Mouse (Mus musculus) left cerebral cortex, postnatal 4 days (tissue): ENCODE measurements around the gene Cmbl. TPM values are rescaled to one million over a fixed set of nuclear protein-coding genes. Genes with fewer than 3 reads are reported as not detected.
A peak's percentile ranks its signal among the peaks of the same experiment; 100 is the strongest.

ENCODE experiments used
- DNase-seq: peaks from one replicate; pipeline ENCODE4 v3.0.0-alpha.2; 2022
- intact Hi-C: fragments of 180-260 bp; cut with DNase I; formaldehyde crosslinking; loops from one replicate; pipeline ENCODE4 v1.15.1; 2025
- total RNA-seq, 2 experiments: library from RNA; stranded (reverse); gene quantifications; 2 replicates each; pipeline ENCODE4 v1.2.3; 2021

The Cmbl gene
- 1 to 10 TPM; 6.3 to 8.6 TPM for total RNA-seq

DNA sequence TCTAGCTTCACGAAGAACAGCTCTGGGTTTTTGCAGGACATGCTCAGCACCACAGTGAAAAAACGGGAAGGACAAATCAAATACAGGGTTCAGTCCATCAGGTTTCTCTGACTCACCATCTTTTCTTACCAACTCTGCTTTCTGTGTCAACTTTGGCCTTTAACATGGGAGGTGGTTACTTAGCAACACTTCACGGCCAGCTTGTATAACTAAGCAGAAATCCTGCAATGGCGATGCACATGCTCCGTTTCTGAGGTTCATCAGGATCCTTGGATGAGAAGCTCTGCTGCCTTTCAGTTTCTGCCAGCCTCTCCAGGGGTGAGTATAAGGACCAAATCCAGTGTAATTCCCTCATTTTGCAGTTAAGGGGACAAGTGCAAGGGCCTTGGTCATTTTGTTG is at the start of gene Cmbl:
Gene Cmbl, plus strand, starts transcription at position 206 of the 400 bp plus-strand sequence.
- DNase-seq, result no peak
- intact Hi-C loops, result no loop called here

DNA sequence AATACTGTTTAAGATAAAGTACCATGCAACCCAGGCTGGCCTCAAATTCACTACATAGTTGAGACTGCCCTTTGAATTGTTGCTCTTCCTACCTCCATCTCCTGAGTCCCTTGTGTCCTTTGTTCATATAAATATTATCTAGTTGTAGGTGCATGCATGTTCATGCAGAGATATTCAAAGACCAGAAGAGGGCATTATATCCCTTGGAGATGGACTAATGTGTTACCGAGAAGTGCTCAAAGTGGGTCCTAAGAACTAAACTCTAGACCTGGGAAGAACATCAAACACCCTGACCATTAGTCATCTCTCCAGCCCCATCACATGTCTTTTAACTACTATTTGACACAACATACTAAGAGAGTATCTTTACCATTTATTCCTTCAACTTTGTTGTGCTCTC is 48.0 kb upstream of the Cmbl start:
- no peak for DNase-seq
- intact Hi-C loops, result no loop called here

DNA sequence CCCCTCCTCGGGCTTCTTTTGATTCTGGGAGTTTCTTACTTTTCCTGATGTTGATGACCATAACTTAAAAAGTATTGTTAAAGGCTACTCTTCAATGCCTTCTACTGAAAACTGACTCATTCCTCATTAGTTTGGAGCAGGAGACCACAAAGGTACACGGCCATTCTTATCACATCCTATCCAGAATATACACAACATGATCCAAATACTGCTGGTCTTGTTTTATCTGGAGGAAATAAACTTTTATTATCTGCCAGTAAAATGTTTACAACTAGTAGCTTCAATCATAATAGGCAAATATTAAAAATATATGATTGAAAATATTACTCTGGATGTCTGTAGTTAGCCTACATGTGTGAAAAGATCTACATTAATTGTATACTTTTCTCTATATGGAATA is 46.8 kb upstream of the Cmbl start:
- intact Hi-C loops, result no loop called here
- no peak for DNase-seq

DNA sequence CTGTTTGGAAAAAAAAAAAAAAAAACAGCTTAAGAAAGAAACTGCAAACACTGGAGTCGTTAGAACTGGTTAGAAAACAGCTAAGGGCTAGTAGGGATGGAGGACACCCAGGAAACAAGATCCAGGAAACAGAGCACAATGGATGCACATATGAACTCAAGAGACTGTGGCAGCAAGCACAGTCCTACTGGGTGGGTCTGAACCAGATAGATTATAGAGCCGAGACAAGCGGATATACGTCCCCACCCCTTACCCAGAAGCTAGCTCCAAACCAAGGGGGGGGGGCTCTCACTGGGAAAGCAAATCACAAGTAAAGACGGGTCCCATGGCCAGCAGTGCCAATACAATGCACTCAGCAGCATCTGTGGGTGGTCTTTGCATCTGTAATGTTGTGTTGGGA is 46.2 kb upstream of the Cmbl start:
- no peak for DNase-seq
- intact Hi-C loops, result no loop called here

DNA sequence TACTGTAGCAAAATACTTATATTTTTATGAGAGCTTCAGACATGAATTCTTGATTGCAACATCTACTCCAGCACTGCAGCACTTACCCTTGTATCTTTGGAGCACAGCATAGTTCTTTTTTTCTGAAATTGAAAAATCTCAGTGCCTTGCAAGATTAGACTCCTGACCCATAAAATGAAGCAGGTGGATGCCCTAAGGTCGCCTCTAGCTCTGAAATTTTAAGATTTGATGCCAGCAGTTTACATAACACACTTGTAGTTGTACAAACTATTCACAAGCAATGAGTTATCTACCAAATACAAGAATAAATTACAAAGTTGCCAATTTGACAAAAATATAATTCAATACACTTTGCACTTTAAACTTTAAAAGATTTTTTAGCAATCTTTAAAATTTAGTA is 38.7 kb upstream of the Cmbl start:
- DNase-seq, result no peak
- intact Hi-C loops, result no loop called here

DNA sequence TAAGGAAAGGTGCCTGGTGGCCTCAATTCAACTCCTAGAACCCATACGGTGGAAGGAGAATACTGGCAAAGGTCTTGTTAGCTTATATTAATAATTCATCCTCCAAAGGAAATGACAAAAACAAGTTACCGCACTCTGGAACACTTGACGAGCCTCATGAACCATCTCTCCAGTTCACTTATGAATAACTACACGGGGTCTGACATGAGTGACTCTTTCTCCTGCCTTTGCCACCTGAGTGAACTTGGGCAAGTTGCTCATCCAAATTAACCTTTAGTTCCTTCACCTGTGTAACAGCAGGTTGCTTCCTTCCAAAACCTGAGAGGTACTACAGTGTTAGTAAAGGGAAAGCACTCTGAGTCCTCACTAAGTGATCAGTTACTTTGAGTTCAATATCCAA is 36.7 kb upstream of the Cmbl start:
- intact Hi-C loops, result no loop called here
- no peak for DNase-seq

DNA sequence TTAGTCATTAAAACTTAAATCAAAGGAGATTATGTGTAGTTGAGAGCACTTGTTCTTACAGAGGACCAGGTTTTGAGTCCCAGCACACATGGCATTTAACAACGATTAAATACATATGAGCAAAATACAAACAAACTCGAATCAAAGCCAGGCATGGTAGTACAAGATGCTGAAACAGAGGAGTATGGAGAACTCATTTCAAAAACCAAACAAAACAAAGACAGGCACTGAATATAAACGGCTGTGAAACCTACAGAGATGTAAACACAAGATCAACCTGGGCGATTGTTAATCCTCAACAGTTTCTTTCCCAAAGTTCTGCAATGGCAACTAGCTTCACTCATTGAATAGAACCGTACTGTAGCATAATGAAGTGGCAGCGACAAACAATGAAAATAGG is 36.1 kb upstream of the Cmbl start:
- DNase-seq, result no peak
- intact Hi-C loops, result no loop called here

DNA sequence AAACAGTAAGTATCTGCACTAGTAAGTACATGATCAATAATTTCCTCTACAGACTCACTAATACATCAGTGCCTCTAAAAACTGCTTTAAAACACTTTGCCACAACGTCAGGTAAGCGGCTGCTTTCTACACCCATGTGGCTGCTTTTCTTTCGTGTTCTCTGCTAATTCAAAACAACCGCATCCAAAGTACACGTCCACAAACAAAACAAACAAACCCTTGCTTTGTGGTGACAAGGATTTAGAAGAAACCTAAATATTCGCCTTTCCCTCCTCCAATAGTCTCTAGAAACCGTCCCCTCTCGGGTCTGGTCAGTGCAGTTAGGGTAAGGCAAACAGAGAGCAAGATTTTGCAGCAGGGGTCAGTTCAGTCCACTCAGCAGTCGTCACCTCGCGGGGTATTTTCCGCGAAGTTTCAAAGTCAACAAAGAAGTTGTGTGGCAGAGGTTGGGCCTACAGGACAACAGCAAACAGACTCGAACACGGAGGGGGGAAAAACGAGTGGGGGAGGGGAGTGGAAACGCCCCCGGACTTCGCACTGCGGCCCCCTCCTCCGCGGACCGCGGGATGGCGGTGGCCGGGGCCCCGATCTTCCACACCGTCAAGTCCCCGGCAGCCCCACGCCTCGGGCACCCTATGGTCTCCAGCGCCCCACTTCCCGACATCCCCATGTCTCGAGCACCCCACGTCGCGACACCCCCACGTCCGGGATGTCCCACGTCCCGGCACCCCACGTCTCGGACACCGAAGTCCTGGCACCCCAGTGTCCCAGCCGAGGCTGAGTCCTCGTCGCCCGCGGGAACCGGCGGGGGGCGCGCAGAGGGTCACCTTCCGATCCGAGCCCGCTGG is 35.2 kb upstream of the Cmbl start:
- intact Hi-C loops, result loop anchor here (10.0 kb wide), 1 partner anchor 55 kb away; no protein-coding TSS in a partner anchor
- peak; percentile 50 for DNase-seq

DNA sequence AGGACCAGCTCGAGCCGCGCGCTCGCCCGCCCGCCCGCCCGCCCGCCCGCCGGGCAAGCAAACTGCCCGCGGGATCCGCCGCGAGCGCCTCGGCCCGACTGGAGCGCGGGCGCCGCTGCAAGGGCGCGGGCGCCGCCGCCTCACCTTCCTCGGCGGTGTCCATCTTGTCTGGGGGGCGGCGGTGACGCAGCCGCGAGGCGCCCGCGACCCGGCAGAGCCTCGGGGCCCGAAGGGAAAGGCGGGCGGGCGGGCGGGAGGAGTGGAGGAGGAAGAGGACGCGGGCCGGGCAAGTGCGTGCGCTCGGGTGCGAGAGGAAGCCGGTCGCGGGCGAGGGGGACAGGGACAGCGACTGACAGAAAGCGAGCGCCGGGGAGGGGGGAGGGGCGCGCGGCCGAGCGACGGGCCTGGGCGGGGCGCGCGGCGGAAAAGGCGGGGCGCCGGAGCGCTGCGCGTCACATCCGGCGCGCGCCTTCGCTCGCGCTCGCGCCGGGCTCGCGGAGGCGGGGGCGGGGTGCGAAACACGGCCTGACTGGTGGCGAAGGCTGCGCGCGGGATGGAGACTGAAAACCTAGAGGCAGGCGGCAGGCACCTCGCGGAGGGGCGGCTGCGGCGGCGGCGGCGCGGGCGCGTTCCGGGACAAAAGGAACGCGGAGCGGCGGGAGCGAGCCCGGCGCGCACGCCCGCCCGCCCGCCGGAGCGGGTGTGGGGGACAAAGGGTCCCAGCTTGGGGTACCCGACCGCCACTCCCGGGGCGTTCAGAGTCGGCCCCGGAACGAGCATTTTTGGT is 34.3 kb upstream of the Cmbl start, which contains the start of gene March6:
Gene March6, minus strand, starts transcription at position 395 of the 787 bp plus-strand sequence.
- intact Hi-C loops, result loop anchor here (10.0 kb wide), 1 partner anchor 54 kb away; no protein-coding TSS in a partner anchor
- DNase-seq, result peak; percentile 96

DNA sequence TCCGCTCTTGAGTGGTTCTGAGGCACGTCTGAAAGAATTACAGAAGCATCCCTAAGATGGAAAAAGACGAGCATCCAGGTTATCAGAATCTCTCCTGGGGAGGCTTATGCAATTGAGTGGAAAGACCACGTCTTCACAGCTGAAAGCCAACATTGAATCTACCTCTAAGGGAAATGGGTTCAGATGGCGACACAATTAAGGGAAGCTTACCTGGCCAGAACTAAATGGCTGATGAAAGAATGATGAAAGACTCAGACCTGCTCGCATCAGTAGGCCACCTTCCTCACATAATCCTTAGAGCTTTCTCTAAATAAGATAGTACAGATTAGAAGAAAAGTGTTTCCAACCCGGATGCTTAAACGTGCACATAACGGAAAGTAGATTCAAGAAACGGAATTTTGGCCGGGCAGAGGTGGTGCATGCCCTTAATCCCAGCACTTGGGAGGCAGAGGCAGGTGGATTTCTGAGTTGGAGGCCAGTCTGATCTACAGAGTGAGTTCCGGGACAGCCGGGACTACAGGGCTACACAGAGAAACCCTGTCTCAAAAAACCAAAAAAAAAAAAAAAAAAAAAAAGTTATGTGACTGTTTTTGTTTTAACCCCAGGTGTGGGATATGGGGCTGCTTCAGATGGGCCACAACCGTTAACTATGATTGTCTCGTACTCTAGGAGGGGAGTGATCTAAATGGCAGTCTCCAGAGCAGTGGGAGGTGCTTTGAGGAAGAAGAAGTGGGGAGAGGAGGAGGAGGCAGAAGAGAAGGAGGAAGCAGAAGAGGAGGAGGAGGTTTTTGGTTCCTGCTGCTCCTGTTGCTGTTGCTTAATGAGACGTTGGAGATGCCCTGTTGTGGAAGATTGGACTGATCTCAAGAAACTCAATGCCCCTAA is 33.5 kb upstream of the Cmbl start:
- no peak for DNase-seq
- intact Hi-C loops, result loop anchor here (10.0 kb wide), 1 partner anchor 53 kb away; no protein-coding TSS in a partner anchor

DNA sequence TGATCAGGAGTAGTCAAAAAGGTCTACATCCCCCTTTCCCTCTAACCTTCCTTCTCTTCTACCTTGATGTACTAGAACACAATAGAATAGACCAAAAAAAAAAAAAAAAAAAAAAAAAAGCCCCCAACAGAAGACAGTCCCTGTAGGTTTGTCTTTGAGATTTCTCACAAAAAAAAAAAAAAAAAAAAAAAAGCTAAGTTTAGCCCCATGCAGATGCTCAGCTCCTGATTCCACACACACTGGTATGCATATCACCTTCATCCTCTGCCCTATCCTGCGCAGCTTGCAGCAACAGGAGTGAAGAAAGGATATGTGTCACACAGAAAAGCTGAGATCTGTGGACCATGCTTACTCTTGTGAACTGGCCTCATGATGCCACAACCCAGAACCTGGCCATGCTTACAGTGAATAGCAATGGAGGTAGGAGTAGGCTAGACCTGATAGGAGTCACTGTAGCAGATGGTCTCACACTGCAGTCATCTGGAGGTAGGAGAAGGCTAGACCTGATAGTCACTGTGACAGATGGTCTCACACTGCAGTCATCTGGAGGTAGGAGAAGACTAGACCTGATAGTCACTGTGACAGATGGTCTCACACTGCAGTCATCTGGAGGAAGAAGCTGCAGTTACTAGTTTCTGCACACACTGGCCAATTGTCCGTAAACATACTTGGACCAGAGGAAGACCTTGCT is 32.7 kb upstream of the Cmbl start:
- intact Hi-C loops, result loop anchor here (10.0 kb wide), 1 partner anchor 52 kb away; no protein-coding TSS in a partner anchor
- DNase-seq, result no peak

DNA sequence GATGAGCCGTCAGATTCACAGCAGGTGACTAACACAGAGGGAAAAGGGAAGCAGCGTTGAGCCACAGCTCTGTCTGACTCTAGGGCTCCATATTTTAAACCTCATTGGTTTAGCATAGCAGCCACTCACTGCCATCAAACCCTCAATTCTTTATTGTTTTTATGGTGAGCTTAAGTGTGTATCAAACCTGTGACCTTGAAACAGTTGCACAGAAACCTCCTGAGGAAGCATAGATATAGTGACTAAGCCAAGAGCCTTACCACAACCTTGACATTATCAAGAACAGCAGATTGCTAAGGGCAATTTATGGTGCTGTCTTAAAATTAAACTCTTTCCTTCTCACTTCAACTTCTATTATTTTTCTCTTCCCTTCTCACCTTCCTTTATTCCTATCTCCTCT is 31.7 kb upstream of the Cmbl start:
- intact Hi-C loops, result loop anchor here (10.0 kb wide), 1 partner anchor 51 kb away; no protein-coding TSS in a partner anchor
- no peak for DNase-seq

DNA sequence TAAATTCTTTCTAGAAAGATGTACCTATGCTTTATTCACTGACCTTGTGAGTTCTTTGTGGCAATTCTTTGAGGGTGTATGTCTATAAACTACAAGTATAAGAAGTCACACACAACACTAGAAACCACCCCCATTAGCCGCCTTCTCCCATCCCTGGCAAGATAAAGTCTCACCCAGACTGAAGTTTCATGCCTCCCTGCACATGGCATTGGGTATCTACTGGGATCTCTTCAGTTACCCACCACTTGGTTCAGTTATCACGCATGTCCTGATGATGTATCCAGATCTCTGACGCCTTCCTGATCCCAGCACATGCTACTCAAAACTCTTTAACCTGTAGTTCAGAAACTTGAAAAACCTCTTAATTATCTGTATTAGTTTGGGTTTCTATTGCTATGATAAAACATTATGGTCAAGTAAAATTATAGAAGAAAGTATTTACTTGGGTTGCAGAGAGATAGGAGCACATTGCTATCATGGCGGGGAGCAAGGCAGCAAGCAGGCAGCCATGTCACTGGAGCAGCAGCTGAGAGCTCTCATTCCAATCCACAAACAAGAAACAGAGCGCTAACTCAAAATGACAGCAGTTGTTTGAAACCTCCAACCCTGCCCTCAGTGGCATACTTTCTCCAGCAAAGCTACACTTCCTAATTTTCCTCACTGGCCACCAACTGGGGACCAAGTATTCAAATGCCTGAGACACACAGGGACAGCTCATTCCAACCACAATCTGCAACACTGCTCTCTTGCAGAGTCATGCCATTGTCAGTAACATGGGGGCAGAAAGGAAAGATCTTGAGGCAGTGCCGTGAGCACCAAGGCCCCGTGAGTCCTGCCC is 30.5 kb upstream of the Cmbl start:
- DNase-seq, result no peak
- intact Hi-C loops, result loop anchor here (10.0 kb wide), 1 partner anchor 50 kb away; no protein-coding TSS in a partner anchor

DNA sequence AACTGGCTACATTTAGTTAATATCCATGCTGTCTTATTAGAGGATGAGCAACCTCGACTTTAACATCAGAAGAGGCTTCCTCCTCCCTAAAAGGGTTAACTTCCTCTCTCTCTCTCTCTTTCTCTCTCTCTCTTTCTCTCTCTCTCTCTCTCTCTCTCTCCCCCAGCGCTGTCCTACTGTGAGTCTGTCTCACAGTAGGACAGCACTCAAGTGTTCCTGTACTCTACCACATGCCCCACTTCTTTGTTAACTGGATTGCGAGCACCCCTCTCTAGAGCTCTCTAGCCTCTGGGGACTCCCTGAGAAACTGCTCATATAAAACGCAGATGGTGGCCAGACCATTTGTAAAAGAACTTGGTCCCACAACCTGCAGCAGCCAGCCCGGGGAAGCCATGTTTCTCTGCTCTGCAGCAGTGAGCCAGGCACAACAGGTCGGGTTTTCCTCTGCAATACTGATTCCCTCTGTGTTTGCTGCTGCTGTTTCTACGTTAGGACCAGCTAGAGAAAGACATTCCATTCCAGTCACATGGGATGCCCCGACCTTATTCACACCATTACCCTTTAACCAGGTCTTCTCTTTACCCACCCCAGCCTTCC is 29.8 kb upstream of the Cmbl start:
- intact Hi-C loops, result loop anchor here (10.0 kb wide), 1 partner anchor 49 kb away; no protein-coding TSS in a partner anchor
- no peak for DNase-seq

DNA sequence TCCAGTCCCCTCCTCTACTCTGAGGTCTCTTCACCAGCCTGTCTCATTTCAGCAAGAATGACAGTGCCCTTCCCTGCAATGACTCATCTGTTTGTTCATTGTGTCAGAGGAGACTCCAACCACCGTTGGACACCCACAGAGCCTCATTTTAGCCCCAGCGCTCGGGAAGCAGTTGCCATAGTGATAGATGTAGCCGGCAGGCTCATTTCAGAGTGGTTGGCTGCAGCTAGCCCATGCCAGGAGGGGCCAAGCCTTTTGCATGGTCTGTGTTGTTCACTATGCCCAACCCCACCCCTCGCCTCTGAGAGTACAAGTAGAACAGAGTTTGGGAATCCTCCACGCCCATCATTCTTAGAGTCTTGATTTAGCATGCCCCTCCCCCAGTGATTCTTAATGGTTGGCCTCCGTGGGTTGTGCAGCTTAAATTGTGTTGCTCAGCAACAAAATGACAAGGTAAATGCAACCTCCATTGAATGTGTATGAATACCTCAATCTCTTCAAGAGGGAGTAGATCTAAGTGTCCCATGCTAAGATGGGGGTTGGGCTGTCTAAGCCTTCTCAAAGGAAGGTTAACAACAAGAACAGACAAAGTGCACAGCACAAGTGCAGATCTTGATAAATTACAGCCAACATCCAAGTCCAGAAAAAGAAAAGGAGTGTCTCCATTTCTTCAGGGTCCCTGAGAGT is 29.0 kb upstream of the Cmbl start:
- DNase-seq, result peak; percentile 68
- intact Hi-C loops, result loop anchor here (10.0 kb wide), 1 partner anchor 49 kb away; no protein-coding TSS in a partner anchor

DNA sequence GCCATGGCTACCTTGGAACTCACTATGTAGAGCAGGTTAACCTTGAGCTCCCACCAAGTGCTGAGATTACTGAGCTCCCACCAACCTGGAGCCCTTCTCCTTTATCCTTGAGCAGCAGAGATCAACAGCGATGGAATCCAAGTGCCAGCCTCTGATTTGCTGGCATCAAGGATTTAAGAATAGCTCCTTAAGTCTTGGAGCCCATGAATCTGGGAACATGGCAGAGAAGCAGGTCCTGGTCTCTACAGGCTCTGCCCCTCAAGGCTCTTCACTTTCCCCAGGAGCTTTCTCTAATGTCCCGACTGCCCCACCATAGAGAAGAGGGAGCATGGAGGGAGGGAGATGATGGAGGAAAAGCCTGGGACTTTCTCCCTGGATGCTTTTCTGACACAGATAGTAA is 27.5 kb upstream of the Cmbl start:
- DNase-seq, result no peak
- intact Hi-C loops, result loop anchor here (10.0 kb wide), 1 partner anchor 47 kb away; no protein-coding TSS in a partner anchor

DNA sequence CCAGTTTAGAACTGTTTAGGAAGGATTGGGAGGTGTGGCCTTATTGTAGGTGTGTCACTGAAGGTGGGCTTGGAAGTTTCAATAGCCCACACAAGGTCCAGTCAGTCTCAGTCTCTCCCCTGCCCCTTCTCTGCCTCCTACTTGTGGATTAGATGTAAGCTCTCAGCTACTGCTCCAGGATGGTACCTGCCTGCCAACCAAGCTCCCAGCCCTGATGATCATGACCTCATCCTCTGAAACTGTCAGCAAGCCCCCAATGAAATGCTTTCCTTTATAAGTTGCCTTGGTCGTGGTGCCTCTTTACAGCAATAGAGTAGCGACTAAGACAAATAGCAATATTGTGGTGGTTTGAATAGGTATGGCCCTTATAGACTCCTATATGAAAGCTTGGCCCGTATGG is 26.8 kb upstream of the Cmbl start:
- intact Hi-C loops, result loop anchor here (10.0 kb wide), 1 partner anchor 46 kb away; no protein-coding TSS in a partner anchor
- DNase-seq, result no peak
